Mouse (Mus musculus) liver, postnatal 0 days (tissue): ENCODE data around the gene Gm9964. TPM values are rescaled to one million over a fixed set of nuclear protein-coding genes. Genes with fewer than 3 reads are reported as not detected.

ENCODE experiments used
- ATAC-seq: fragments of 200-750 bp; cut with Nextera tagmentation; 2 replicates; pipeline ENCODE4 v1.8.0; 2017; ENCODE audit warnings: mild to moderate bottlenecking, moderate library complexity
- DNase-seq: peaks from one replicate; pipeline ENCODE4 v3.0.0-alpha.2; 2016
- H3K27ac ChIP-seq: fragments of 300-500 bp; sonication (generic); 2 replicates; pipeline ENCODE4 v1.5.1; 2014; ENCODE audit warnings: antibody characterized with exemption, moderate library complexity, mild to moderate bottlenecking, low read depth
- H3K27me3 ChIP-seq: fragments of 300-500 bp; sonication (generic); 2 replicates; pipeline ENCODE4 v1.6.1; 2014; ENCODE audit warnings: low read length, control low read depth, mixed read lengths; ENCODE audit not compliant: insufficient read depth
- H3K36me3 ChIP-seq: fragments of 300-500 bp; sonication (generic); replicated peaks from 2 replicates; pipeline ENCODE4 v1.6.1; 2014; ENCODE audit warnings: mild to moderate bottlenecking, control low read depth, low read length, moderate library complexity, mixed read lengths; ENCODE audit not compliant: insufficient read depth
- H3K4me1 ChIP-seq: fragments of 300-500 bp; sonication (generic); 2 replicates; pipeline ENCODE4 v1.6.1; 2014; ENCODE audit warnings: antibody characterized with exemption, mild to moderate bottlenecking, control low read depth; ENCODE audit not compliant: insufficient read depth
- H3K4me2 ChIP-seq: fragments of 300-500 bp; sonication (generic); 2 replicates; pipeline ENCODE4 v1.6.1; 2014; ENCODE audit warnings: low read depth, mild to moderate bottlenecking, low read length, moderate library complexity, mixed read lengths
- H3K4me3 ChIP-seq: fragments of 300-500 bp; sonication (generic); 2 replicates; pipeline ENCODE4 v1.5.1; 2014; ENCODE audit warnings: low read depth, low read length
- H3K9ac ChIP-seq: fragments of 300-500 bp; sonication (generic); replicated peaks from 2 replicates; pipeline ENCODE4 v1.6.1; 2014; ENCODE audit warnings: mild to moderate bottlenecking, moderate library complexity
- H3K9me3 ChIP-seq: fragments of 300-500 bp; sonication (generic); 2 replicates; pipeline ENCODE4 v1.6.1; 2016; ENCODE audit warnings: mild to moderate bottlenecking, control low read depth, low read length, mixed read lengths
- CTCF ChIP-seq: sonication (generic); IDR thresholded peaks from 2 replicates; pipeline ENCODE4 v1.5.1; 2016; ENCODE audit warnings: antibody characterized with exemption, low read depth
- EP300 ChIP-seq: IDR thresholded peaks from 2 replicates; pipeline ENCODE4 v1.6.1; 2016; ENCODE audit warnings: antibody characterized with exemption, low read depth, mild to moderate bottlenecking
- WGBS: fragments of 180-500 bp; shearing (Covaris S2); extraction: QIAGEN DNeasy Blood & Tissue Kit; methylation state at CpG from one replicate; pipeline ENCODE4 v1.1.7; 2014; ENCODE audit not compliant: insufficient replicate concordance; 5-methylcytosine and 5-hydroxymethylcytosine counted together
- polyA plus RNA-seq: library from polyadenylated mRNA; unstranded; fragments of >200 nt; fragmentation: Nextera tagmentation; extraction: Ambion mirVana; gene quantifications from 2 replicates; pipeline ENCODE4 v1.2.1, GENCODE M21; 2015

Gm9964 gene
- not detected in 2 replicates for polyA plus RNA-seq

- H3K9ac ChIP-seq: no peak within 1 kb of the TSS
- no peak within 1 kb of the TSS for H3K4me2 ChIP-seq
- DNase-seq (no peak), ATAC-seq (no peak)
- H3K27ac ChIP-seq: no peak within 1 kb of the TSS; the same call in 1 of the 2 replicates
- H3K4me3 ChIP-seq: no peak within 1 kb of the TSS
- no peaks in the 10 kb centered on the region for H3K36me3 ChIP-seq
- H3K27me3 ChIP-seq: no peaks in the 10 kb centered on the region
- WGBS: 50% methylated on average over 5 of the region's 5 CpGs
- no peaks in the 10 kb centered on the region for H3K9me3 ChIP-seq
- no peaks in the 10 kb centered on the region for H3K4me1 ChIP-seq
- TF ChIP-seq CTCF (no peak), EP300 (no peak)
Observed at GRCm38 (mm10) chr11:79296856-79297491, at the start of gene Gm9964. TSS of gene Gm9964 (minus strand) at chr11:79296906.

GRCm38 (mm10) chr11:79339808-79340781 lies 43.4 kb upstream of the Gm9964 start:
- no peak for TF ChIP-seq EP300
- no peak for TF ChIP-seq CTCF
- H3K9me3 ChIP-seq: no peaks in the 10 kb centered on the region

DNA sequence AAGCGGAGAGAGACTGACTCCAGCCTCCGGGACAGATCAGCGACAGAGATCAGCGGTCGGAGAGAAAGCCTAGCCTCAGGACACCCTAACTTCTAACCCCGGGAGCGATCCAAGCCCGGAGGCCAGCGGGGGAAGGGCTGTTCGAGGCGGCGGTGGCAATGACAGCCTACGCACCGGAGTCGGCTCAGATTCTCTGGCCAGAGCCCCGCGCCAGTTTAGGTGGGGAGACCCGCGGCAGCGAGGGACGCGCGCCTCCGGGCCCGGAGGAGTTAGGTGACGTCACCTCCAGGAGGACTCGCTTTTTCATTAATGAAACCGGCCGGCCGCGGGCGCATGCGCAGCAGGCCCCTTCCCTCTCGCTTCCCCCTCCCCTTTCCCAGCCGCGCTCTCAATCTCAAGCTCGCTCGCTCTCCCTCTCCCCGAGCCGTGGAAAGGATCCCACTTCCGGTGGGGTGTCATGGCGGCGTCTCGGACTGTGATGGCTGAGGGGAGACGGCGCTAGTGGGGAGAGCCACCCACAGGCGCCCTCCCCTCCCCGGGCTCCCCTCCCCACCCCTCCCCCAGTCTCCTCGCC lies 42.6 kb upstream of the Gm9964 start, which contains the start of gene Nf1:
Nf1 (plus strand) TSS at position 460 of the 574 bp plus-strand sequence.
- H3K4me3 ChIP-seq: peak within 1 kb of the TSS; percentile 94
- H3K27ac ChIP-seq: peak within 1 kb of the TSS; percentile 91
- H3K36me3 ChIP-seq: no peaks in the 10 kb centered on the region
- H3K9me3 ChIP-seq: no peaks in the 10 kb centered on the region
- WGBS: under 1% methylated on average over 46 of the region's 49 CpGs
- TF ChIP-seq CTCF (no peak), EP300 (no peak)
- ATAC-seq (peak; percentile 95), DNase-seq (peak; percentile 93)
- H3K4me2 ChIP-seq: peak within 1 kb of the TSS; percentile 95
- H3K4me1 ChIP-seq: peaks cover 11% of the 10 kb centered on the region
- H3K27me3 ChIP-seq: no peaks in the 10 kb centered on the region
- H3K9ac ChIP-seq: peak within 1 kb of the TSS; percentile 96

More at GRCm38 (mm10) chr11:79339808-79340781, 43.4 kb upstream of the Gm9964 start:
- WGBS: 1% methylated on average over 45 of the region's 63 CpGs
- Histone ChIP-seq H3K27ac (peak overlapping the region; percentile 91), H3K4me1 (peaks cover 11% of the 10 kb centered on the region), H3K27me3 (no peaks in the 10 kb centered on the region), H3K36me3 (no peaks in the 10 kb centered on the region), H3K9ac (peak overlapping the region; percentile 96), H3K4me3 (peak overlapping the region; percentile 94), H3K4me2 (peak overlapping the region; percentile 95)
- ATAC-seq (peak; percentile 68), DNase-seq (no peak)

DNA sequence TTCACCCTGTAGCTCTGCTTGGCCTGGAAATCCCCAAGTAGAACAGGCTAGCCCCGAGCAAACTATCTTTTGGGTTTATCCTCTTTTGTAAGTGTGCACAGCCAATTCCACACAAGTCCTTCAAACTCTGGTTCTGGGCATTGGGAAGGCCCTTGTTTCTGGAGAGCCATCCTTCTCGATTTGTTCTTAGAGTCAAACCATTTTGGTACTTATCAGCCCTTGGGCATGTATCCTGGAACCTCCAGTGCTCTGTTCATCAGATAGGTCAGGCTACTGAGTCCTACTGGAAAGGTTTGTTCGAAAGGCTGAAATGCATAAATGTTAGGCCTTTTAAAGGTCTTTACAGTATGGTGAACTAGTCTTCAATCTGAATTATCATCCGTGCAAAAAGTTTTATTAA lies 41.9 kb upstream of the Gm9964 start:
- no peak for TF ChIP-seq EP300
- no peak for TF ChIP-seq CTCF
- no peaks in the 10 kb centered on the region for H3K36me3 ChIP-seq
- H3K27ac ChIP-seq: no peak overlapping the region
- no peaks in the 10 kb centered on the region for H3K9me3 ChIP-seq
- H3K4me1 ChIP-seq: peaks cover 11% of the 10 kb centered on the region
- peak overlapping the region; percentile 95 for H3K4me2 ChIP-seq
- WGBS: 49% methylated on average over 4 of the region's 4 CpGs
- DNase-seq (no peak), ATAC-seq (no peak)
- H3K27me3 ChIP-seq: no peaks in the 10 kb centered on the region
- H3K9ac ChIP-seq: peak overlapping the region; percentile 96
- H3K4me3 ChIP-seq: peak overlapping the region; percentile 94

DNA sequence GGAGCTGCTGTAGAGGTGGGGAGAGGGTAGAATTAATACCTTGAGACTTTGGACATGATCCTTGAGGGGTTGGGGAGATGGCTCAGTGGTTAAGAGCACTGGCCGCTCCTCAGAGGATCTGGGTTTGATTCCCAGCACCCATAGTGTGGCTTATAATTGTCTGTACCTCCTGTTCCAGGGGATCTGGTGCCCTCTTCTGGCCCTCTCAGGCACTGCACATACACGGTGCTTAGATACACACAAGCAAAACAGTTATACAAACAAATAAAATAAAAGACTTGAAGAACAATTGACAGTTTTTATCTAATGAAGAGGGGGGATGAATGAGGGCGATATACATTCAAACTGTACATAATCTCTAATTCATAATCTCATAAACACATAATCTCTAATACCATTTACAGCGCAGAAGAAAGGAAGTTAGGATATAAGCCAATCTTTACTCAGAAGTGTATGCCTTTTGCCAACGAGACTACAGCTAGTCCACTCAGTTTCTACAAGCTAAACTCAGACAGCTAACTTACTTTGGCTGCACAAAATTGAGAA lies 40.1 kb upstream of the Gm9964 start:
- Histone ChIP-seq H3K9me3 (no peaks in the 10 kb centered on the region), H3K4me2 (no peak overlapping the region), H3K27ac (no peak overlapping the region), H3K27me3 (no peaks in the 10 kb centered on the region), H3K4me3 (no peak overlapping the region), H3K36me3 (no peaks in the 10 kb centered on the region), H3K4me1 (peaks cover 11% of the 10 kb centered on the region), H3K9ac (no peak overlapping the region)
- ATAC-seq: no peak
- TF ChIP-seq EP300 (no peak), CTCF (peak; percentile 59)
- WGBS: 83% methylated on average over 5 of the region's 5 CpGs
- peak; percentile 45 for DNase-seq
